Mouse (Mus musculus): ENCODE results near the gene Sox10.

- no peak for TF ChIP-seq CTCF (IDR thresholded peaks at IDR 0.05; ENCODE audit: control insufficient read depth, insufficient read depth, insufficient read length)
- TF ChIP-seq MAX (IDR thresholded peaks at IDR 0.05): no peak
- no peak for TF ChIP-seq USF1 (IDR thresholded peaks at IDR 0.05; ENCODE audit: low read depth)
- TF ChIP-seq CEBPB (IDR thresholded peaks at IDR 0.05; ENCODE audit: low read depth): peak; percentile 35
- TF ChIP-seq MYOG (IDR thresholded peaks at IDR 0.05; ENCODE audit: control insufficient read depth, extremely low read depth, insufficient read length): no peak
- no peak for TF ChIP-seq MYOD1 (IDR thresholded peaks at IDR 0.05; ENCODE audit: control insufficient read depth, insufficient read length, low read depth)
- no peak for TF ChIP-seq FOSL1 (IDR thresholded peaks at IDR 0.05; ENCODE audit: insufficient read depth, low read length, poor library complexity, severe bottlenecking)
Measured at GRCm38 (mm10) chr15:79185213-79185612, 20.2 kb upstream of the Sox10 start.

Data from C2C12 (cell line).